Mouse (Mus musculus): Measurements from ENCODE around the gene Pramef6. TPM values are rescaled to one million over a fixed set of nuclear protein-coding genes. Genes with fewer than 3 reads are reported as not detected.
"Not testable (repeated sequence)": the region's sequence is repeated elsewhere in the genome, so short reads cannot be mapped to it uniquely, and the experiment has no call there.

Gene Pramef6
- not detected for total RNA-seq (2021)
- long read RNA-seq, experiment 1, result 0 reads
- long read RNA-seq, experiment 2, result 0 reads

- not testable (repeated sequence) for DNase-seq (ENCODE audit: low spot score in 2 of 2)
Observed at GRCm38 (mm10) chr4:143900280-143900679, at the start of gene Pramef6. Pramef6 (minus strand) TSS chr4:143900380.

GRCm38 (mm10) chr4:143894406-143894805 lies 5.8 kb downstream of the Pramef6 start:
- DNase-seq (ENCODE audit: low spot score in 2 of 2), result not testable (repeated sequence)

GRCm38 (mm10) chr4:143882371-143882770 lies 17.8 kb downstream of the Pramef6 start:
- DNase-seq (ENCODE audit: low spot score in 2 of 2), result not testable (repeated sequence)

GRCm38 (mm10) chr4:143846197-143846596 lies 54.0 kb downstream of the Pramef6 start, which contains the start of gene Gm13103:
Gm13103 (plus strand) TSS chr4:143846497.
- DNase-seq (ENCODE audit: low spot score in 2 of 2), result not testable (repeated sequence)

Other genes starting within 250 kb of the Pramef6 start
- gene Gm13088, start 243.1 kb downstream of the Pramef6 start, total RNA-seq (2021), result not detected
- not detected for gene Gm13089, start 197.7 kb downstream of the Pramef6 start, total RNA-seq (2021)
- gene Gm13078, start 180.9 kb downstream of the Pramef6 start, total RNA-seq (2021), result not detected
- not detected for gene Gm13023, start 111.0 kb downstream of the Pramef6 start, total RNA-seq (2021)
- gene Gm13084, start 84.3 kb downstream of the Pramef6 start, total RNA-seq (2021), result not detected
- gene Gm13103, start 53.9 kb downstream of the Pramef6 start, total RNA-seq (2021), result not detected
- gene Pramef25, start 50.6 kb upstream of the Pramef6 start, total RNA-seq (2021), result not detected
- not detected for gene Gm13101, start 66.6 kb upstream of the Pramef6 start, total RNA-seq (2021)
- gene Pramef17, start 94.0 kb upstream of the Pramef6 start, total RNA-seq (2021), result not detected
- gene Pramel4, start 158.7 kb upstream of the Pramef6 start, total RNA-seq (2021), result not detected
- not detected for gene Gm13102, start 206.1 kb upstream of the Pramef6 start, total RNA-seq (2021)